Mouse (Mus musculus) bone marrow, adult 2 months (tissue): ENCODE measurements around the gene Abcg1.

ENCODE experiments used
- CTCF ChIP-seq: fragments of 200-500 bp; IDR thresholded peaks from 2 replicates; pipeline ENCODE4 v1.5.1; 2011; ENCODE audit warnings: low read length, control low read depth; ENCODE audit not compliant: control insufficient read depth, insufficient read depth
- POLR2A ChIP-seq: fragments of 200-500 bp; IDR thresholded peaks from 2 replicates; pipeline ENCODE4 v1.6.1; 2011; ENCODE audit warnings: low read depth, mild to moderate bottlenecking, control low read depth, low read length, borderline replicate concordance; ENCODE audit not compliant: control insufficient read depth

DNA sequence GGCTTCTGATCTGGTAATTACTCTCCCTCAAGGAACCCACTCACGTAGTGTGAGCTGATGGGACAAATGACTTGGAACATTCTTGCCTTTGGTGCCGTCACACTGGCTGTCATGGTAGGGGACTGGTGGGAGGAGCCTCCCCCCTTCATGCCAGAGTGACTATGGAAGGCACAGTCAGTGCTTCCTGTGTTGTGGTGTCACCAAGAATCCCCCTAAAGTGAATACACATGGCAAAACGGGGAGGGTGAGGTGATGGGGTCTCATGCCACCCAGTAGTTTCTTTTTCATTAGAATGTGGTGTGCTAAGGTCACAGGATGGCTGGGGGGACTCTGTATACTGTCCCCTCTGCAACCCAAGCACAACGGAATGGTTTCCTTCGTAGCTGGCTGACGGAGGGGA, 11.6 kb downstream of the Abcg1 start:
- no peak for TF ChIP-seq CTCF
- TF ChIP-seq POLR2A, result no peak
